Mouse (Mus musculus) MEL (cell line): ENCODE data around the gene Hcn2. TPM values are rescaled to one million over a fixed set of nuclear protein-coding genes. Genes with fewer than 3 reads are reported as not detected.
A peak's percentile ranks its signal among the peaks of the same experiment; 100 is the strongest.

ENCODE experiments used
- DNase-seq: peaks from one replicate; pipeline ENCODE4 v3.0.0; 2011; ENCODE audit warnings: low read depth, low spot score
- H3K27ac ChIP-seq: 2 replicates; pipeline ENCODE4 v1.5.1; 2012; ENCODE audit warnings: low read depth, mild to moderate bottlenecking, control low read depth, low read length, moderate library complexity; ENCODE audit not compliant: control insufficient read depth
- H3K27me3 ChIP-seq, 2 experiments: fragments of 150-350 bp in 1 of 2; sonication (generic) in 1 of 2; 2 replicates each; pipeline ENCODE4 v1.6.1; 2012; ENCODE audit warnings: low read length in 2 of 2, mild to moderate bottlenecking in 2 of 2, improper control_type of control experiment in 1 of 2, moderate library complexity in 1 of 2; ENCODE audit not compliant: insufficient read depth in 2 of 2, control insufficient read depth in 1 of 2
- H3K36me3 ChIP-seq, 2 experiments: 2 replicates each; pipeline ENCODE4 v1.6.1; 2012 to 2014; ENCODE audit warnings: low read length in 2 of 2, improper control_type of control experiment in 1 of 2, inconsistent platforms in 1 of 2, mild to moderate bottlenecking in 1 of 2; ENCODE audit not compliant: insufficient read depth in 2 of 2, control insufficient read depth in 1 of 2
- H3K4me1 ChIP-seq, 2 experiments: fragments of 150-350 bp in 1 of 2; sonication (generic) in 1 of 2; 2 replicates each; pipeline ENCODE4 v1.6.1; 2012; ENCODE audit warnings: low read length in 2 of 2, improper control_type of control experiment in 1 of 2, mild to moderate bottlenecking in 1 of 2; ENCODE audit not compliant: insufficient read depth in 2 of 2, control insufficient read depth in 1 of 2
- H3K4me3 ChIP-seq, 2 experiments: fragments of 150-350 bp in 1 of 2; sonication (generic) in 1 of 2; 2 replicates each; pipeline ENCODE4 v1.5.1; 2012; ENCODE audit warnings: low read depth in 2 of 2, low read length in 2 of 2, mild to moderate bottlenecking in 2 of 2, moderate library complexity in 2 of 2, control low read depth in 1 of 2, improper control_type of control experiment in 1 of 2; ENCODE audit not compliant: control insufficient read depth in 1 of 2, insufficient read depth in 1 of 2
- H3K79me2 ChIP-seq: 2 replicates; pipeline ENCODE4 v1.6.1; 2012; ENCODE audit warnings: mild to moderate bottlenecking, low read length, moderate library complexity; ENCODE audit not compliant: control insufficient read depth, poor library complexity, insufficient read depth
- H3K9ac ChIP-seq: 2 replicates; pipeline ENCODE4 v1.6.1; 2012; ENCODE audit warnings: low read depth, mild to moderate bottlenecking, control low read depth, low read length, moderate library complexity; ENCODE audit not compliant: control insufficient read depth, poor library complexity, severe bottlenecking
- H3K9me3 ChIP-seq: fragments of 150-350 bp; sonication (generic); replicated peaks from 2 replicates; pipeline ENCODE4 v1.6.1; 2012; ENCODE audit warnings: mild to moderate bottlenecking, low read length, improper control_type of control experiment, moderate library complexity; ENCODE audit not compliant: insufficient read depth
- BHLHE40 ChIP-seq: IDR thresholded peaks from 2 replicates; pipeline ENCODE4 v1.6.1; 2012; ENCODE audit warnings: low read depth, mild to moderate bottlenecking, inconsistent platforms, low read length, improper control_type of control experiment, borderline replicate concordance
- CHD1 ChIP-seq: IDR thresholded peaks from 2 replicates; pipeline ENCODE4 v1.6.1; 2012; ENCODE audit warnings: low read depth, mild to moderate bottlenecking, inconsistent platforms, low read length, improper control_type of control experiment
- CHD2 ChIP-seq: IDR thresholded peaks from 2 replicates; pipeline ENCODE4 v1.6.1; 2011; ENCODE audit warnings: low read length, improper control_type of control experiment
- CTCF ChIP-seq, 3 experiments: IDR thresholded peaks in 2 of 3; conservative IDR thresholded peaks in 1 of 3; 2 replicates each; pipeline ENCODE4 v1.5.1; 2011 to 2012; ENCODE audit warnings: low read length in 3 of 3, low read depth in 2 of 3, mild to moderate bottlenecking in 2 of 3, improper control_type of control experiment in 1 of 3, inconsistent platforms in 1 of 3, mixed read lengths in 1 of 3, moderate library complexity in 1 of 3; ENCODE audit not compliant: control insufficient read depth in 1 of 3, insufficient read depth in 1 of 3, poor library complexity in 1 of 3, severe bottlenecking in 1 of 3
- E2F4 ChIP-seq: IDR thresholded peaks from 2 replicates; pipeline ENCODE4 v1.6.1; 2011; ENCODE audit warnings: low read depth, low read length, improper control_type of control experiment, borderline replicate concordance
- ELF1 ChIP-seq: IDR thresholded peaks from 2 replicates; pipeline ENCODE4 v1.6.1; 2014; ENCODE audit warnings: low read depth, mild to moderate bottlenecking, inconsistent platforms, low read length, improper control_type of control experiment, moderate library complexity
- EP300 ChIP-seq, 2 experiments: IDR thresholded peaks; 2 replicates each; pipeline ENCODE4 v1.6.1; 2011; ENCODE audit warnings: improper control_type of control experiment in 2 of 2, low read length in 2 of 2, low read depth in 1 of 2, mild to moderate bottlenecking in 1 of 2
- GABPA ChIP-seq: IDR thresholded peaks from 2 replicates; pipeline ENCODE4 v1.6.1; 2012; ENCODE audit warnings: low read depth, mild to moderate bottlenecking, inconsistent platforms, low read length, improper control_type of control experiment, moderate library complexity
- GATA1 ChIP-seq: IDR thresholded peaks from 2 replicates; pipeline ENCODE4 v1.6.1; 2011; ENCODE audit warnings: low read depth, low read length, improper control_type of control experiment
- HCFC1 ChIP-seq: IDR thresholded peaks from 2 replicates; pipeline ENCODE4 v1.6.1; 2012; ENCODE audit warnings: low read depth, mild to moderate bottlenecking, inconsistent platforms, low read length, improper control_type of control experiment, moderate library complexity
- JUND ChIP-seq: IDR thresholded peaks from 2 replicates; pipeline ENCODE4 v1.6.1; 2011; ENCODE audit warnings: low read depth, mild to moderate bottlenecking, improper control_type of control experiment, low read length
- KAT2A ChIP-seq: conservative IDR thresholded peaks from 2 replicates; pipeline ENCODE4 v1.6.1; 2012; ENCODE audit warnings: low read depth, low read length, improper control_type of control experiment, inconsistent platforms
- MAX ChIP-seq: IDR thresholded peaks from 2 replicates; pipeline ENCODE4 v1.6.1; 2011; ENCODE audit warnings: low read length, improper control_type of control experiment
- MAZ ChIP-seq: IDR thresholded peaks from 2 replicates; pipeline ENCODE4 v1.6.1; 2012; ENCODE audit warnings: low read depth, mild to moderate bottlenecking, inconsistent platforms, low read length, improper control_type of control experiment
- MEF2A ChIP-seq: IDR thresholded peaks from 2 replicates; pipeline ENCODE4 v1.6.1; 2014; ENCODE audit warnings: low read depth, mild to moderate bottlenecking, inconsistent platforms, low read length, improper control_type of control experiment; ENCODE audit not compliant: poor library complexity, insufficient replicate concordance, severe bottlenecking; ENCODE audit errors: extremely low read depth
- MXI1 ChIP-seq: IDR thresholded peaks from 2 replicates; pipeline ENCODE4 v1.6.1; 2011; ENCODE audit warnings: mild to moderate bottlenecking, low read depth, low read length, improper control_type of control experiment
- MYB ChIP-seq: IDR thresholded peaks from 2 replicates; pipeline ENCODE4 v1.6.1; 2011; ENCODE audit warnings: mild to moderate bottlenecking, low read depth, low read length, improper control_type of control experiment
- MYC ChIP-seq: IDR thresholded peaks from 2 replicates; pipeline ENCODE4 v1.6.1; 2011; ENCODE audit warnings: low read depth, mild to moderate bottlenecking, low read length, improper control_type of control experiment, moderate library complexity
- NELFE ChIP-seq: IDR thresholded peaks from 2 replicates; pipeline ENCODE4 v1.6.1; 2011; ENCODE audit warnings: low read depth, low read length, improper control_type of control experiment
- NRF1 ChIP-seq: IDR thresholded peaks from 2 replicates; pipeline ENCODE4 v1.6.1; 2014; ENCODE audit warnings: low read depth, mild to moderate bottlenecking, inconsistent platforms, low read length, improper control_type of control experiment, moderate library complexity; ENCODE audit not compliant: poor library complexity, insufficient read depth, severe bottlenecking
- POLR2A ChIP-seq, 2 experiments: IDR thresholded peaks; 2 replicates each; pipeline ENCODE4 v1.6.1; 2011 to 2012; ENCODE audit warnings: low read length in 2 of 2, mild to moderate bottlenecking in 2 of 2, control low read depth in 1 of 2, improper control_type of control experiment in 1 of 2, low read depth in 1 of 2, moderate library complexity in 1 of 2; ENCODE audit not compliant: control insufficient read depth in 1 of 2, insufficient read depth in 1 of 2, poor library complexity in 1 of 2
- POLR2AphosphoS5 ChIP-seq: IDR thresholded peaks from 2 replicates; pipeline ENCODE4 v1.6.1; 2012; ENCODE audit warnings: low read depth, borderline replicate concordance, mild to moderate bottlenecking, inconsistent platforms, low read length, moderate library complexity, mixed read lengths
- RAD21 ChIP-seq: IDR thresholded peaks from 2 replicates; pipeline ENCODE4 v1.6.1; 2011; ENCODE audit warnings: mild to moderate bottlenecking, low read depth, low read length, improper control_type of control experiment
- RCOR1 ChIP-seq: IDR thresholded peaks from 2 replicates; pipeline ENCODE4 v1.6.1; 2012; ENCODE audit warnings: low read depth, mild to moderate bottlenecking, inconsistent platforms, low read length, improper control_type of control experiment
- SIN3A ChIP-seq: IDR thresholded peaks from 2 replicates; pipeline ENCODE4 v1.6.1; 2012; ENCODE audit warnings: low read length, improper control_type of control experiment, inconsistent platforms
- SMC3 ChIP-seq: IDR thresholded peaks from 2 replicates; pipeline ENCODE4 v1.6.1; 2011; ENCODE audit warnings: low read depth, low read length, improper control_type of control experiment
- TAL1 ChIP-seq: IDR thresholded peaks from 2 replicates; pipeline ENCODE4 v1.6.1; 2012; ENCODE audit warnings: mild to moderate bottlenecking, inconsistent platforms, low read length, moderate library complexity, mixed read lengths
- TBP ChIP-seq: IDR thresholded peaks from 2 replicates; pipeline ENCODE4 v1.8.0; 2011; ENCODE audit warnings: low read depth, low read length, improper control_type of control experiment
- TCF12 ChIP-seq: IDR thresholded peaks from 2 replicates; pipeline ENCODE4 v1.6.1; 2014; ENCODE audit warnings: low read depth, mild to moderate bottlenecking, inconsistent platforms, low read length, improper control_type of control experiment, moderate library complexity
- UBTF ChIP-seq: IDR thresholded peaks from 2 replicates; pipeline ENCODE4 v1.6.1; 2012; ENCODE audit warnings: low read depth, mild to moderate bottlenecking, inconsistent platforms, low read length, improper control_type of control experiment, moderate library complexity, borderline replicate concordance; ENCODE audit not compliant: insufficient read depth
- USF1 ChIP-seq: IDR thresholded peaks from 2 replicates; pipeline ENCODE4 v1.6.1; 2014; ENCODE audit warnings: low read depth, mild to moderate bottlenecking, inconsistent platforms, low read length, improper control_type of control experiment, moderate library complexity
- ZC3H11A ChIP-seq: IDR thresholded peaks from 2 replicates; pipeline ENCODE4 v1.6.1; 2012; ENCODE audit warnings: low read depth, mild to moderate bottlenecking, inconsistent platforms, low read length, improper control_type of control experiment
- ZKSCAN1 ChIP-seq: IDR thresholded peaks from 2 replicates; pipeline ENCODE4 v1.6.1; 2012; ENCODE audit warnings: low read depth, mild to moderate bottlenecking, inconsistent platforms, low read length, improper control_type of control experiment, moderate library complexity
- ZNF384 ChIP-seq: IDR thresholded peaks from 2 replicates; pipeline ENCODE4 v1.6.1; 2012; ENCODE audit warnings: low read depth, mild to moderate bottlenecking, inconsistent platforms, low read length, improper control_type of control experiment
- polyA plus RNA-seq, 2 experiments: library from polyadenylated mRNA; stranded (reverse) in 1 of 2; unstranded in 1 of 2; fragments of >175 nt in 1 of 2; fragments of >200 nt in 1 of 2; gene quantifications; 2 replicates each; pipeline versions ENCODE4 v1.2.1 to v1.2.4; 2012; ENCODE audit warnings: low replicate concordance in 2 of 2, low read depth in 1 of 2; ENCODE audit not compliant: insufficient read length in 2 of 2, insufficient read depth in 1 of 2, missing spikeins in 1 of 2
- total RNA-seq: library from RNA; depleted of rRNA; stranded (reverse); fragments of 300-350 nt; gene quantifications from 2 replicates; pipeline ENCODE4 v1.2.3, GENCODE M21; 2012

The Hcn2 gene
- total and polyA plus RNA-seq, 3 experiments, result 0.42 to 1.6 TPM; not detected in 1

GRCm38 (mm10) chr10:79766508-79767325 lies 50.3 kb downstream of the Hcn2 start, which contains the start of gene Rnf126:
Rnf126 (minus strand) TSS chr10:79766952.
- Histone ChIP-seq H3K9ac (peak within 1 kb of the TSS; percentile 100), H3K27ac (peak within 1 kb of the TSS; percentile 83), H3K27me3 (no peaks in the 10 kb centered on the region), H3K4me1 (peaks cover 0 to 19% of the 10 kb centered on the region in 2 experiments; a peak in 3 of 4 replicates), H3K79me2 (peaks cover 43% of the 10 kb centered on the region), H3K4me3 (peak within 1 kb of the TSS; percentile 80 to 99), H3K36me3 (peaks cover 0 to 13% of the 10 kb centered on the region in 2 experiments; a peak in 2 of 4 replicates), H3K9me3 (no peaks in the 10 kb centered on the region)
- peak; percentile 100 for DNase-seq
- TF ChIP-seq RCOR1, result no peak
- no peak for TF ChIP-seq ZNF384
- TF ChIP-seq GATA1, result no peak
- no peak for TF ChIP-seq ZC3H11A
- no peak for TF ChIP-seq TAL1
- no peak for TF ChIP-seq E2F4
- TF ChIP-seq RAD21, result no peak
- TF ChIP-seq ELF1, result peak; percentile 96
- TF ChIP-seq TBP, result peak; percentile 29; the same call in 1 of the 2 replicates
- TF ChIP-seq MYB, result no peak
- peak; percentile 97 for TF ChIP-seq SIN3A
- TF ChIP-seq EP300 (IDR thresholded peaks at IDR 0.05; ENCODE audit: low read depth in 1 of 2, low read length in 2 of 2), result no peak
- no peak for TF ChIP-seq GABPA
- TF ChIP-seq TCF12, result peak; percentile 35; the same call in 1 of the 2 replicates
- peak; percentile 64 to 94; a peak in 3 of 4 replicates for TF ChIP-seq POLR2A (IDR thresholded peaks at IDR 0.05; ENCODE audit: control insufficient read depth in 1 of 2, insufficient read depth in 1 of 2, low read depth in 1 of 2, low read length in 2 of 2, poor library complexity in 1 of 2)
- TF ChIP-seq HCFC1, result peak; percentile 92
- peak; percentile 70 for TF ChIP-seq NELFE
- TF ChIP-seq MYC, result peak; percentile 39; the same call in 1 of the 2 replicates
- TF ChIP-seq KAT2A, result peak; percentile 62; the same call in 1 of the 2 replicates
- TF ChIP-seq CHD1, result no peak
- peak; percentile 71 for TF ChIP-seq NRF1
- peak; percentile 87; the same call in 1 of the 2 replicates for TF ChIP-seq MXI1
- no peak for TF ChIP-seq ZKSCAN1
- TF ChIP-seq UBTF, result no peak
- no peak for TF ChIP-seq MEF2A
- TF ChIP-seq MAX, result peak; percentile 76
- no peak for TF ChIP-seq CHD2
- no peak for TF ChIP-seq CTCF (IDR thresholded peaks at IDR 0.05 in 2 of 3, conservative IDR thresholded peaks at IDR 0.05 in 1 of 3; ENCODE audit: control insufficient read depth in 1 of 3, insufficient read depth in 1 of 3, low read depth in 2 of 3, low read length in 3 of 3, poor library complexity in 1 of 3, severe bottlenecking in 1 of 3)
- TF ChIP-seq USF1, result peak; percentile 32; the same call in 1 of the 2 replicates
- TF ChIP-seq BHLHE40, result peak; percentile 33; the same call in 1 of the 2 replicates
- TF ChIP-seq POLR2AphosphoS5, result no peak
- no peak for TF ChIP-seq SMC3
- TF ChIP-seq JUND, result no peak
- peak; percentile 79; the same call in 1 of the 2 replicates for TF ChIP-seq MAZ
